Mouse (Mus musculus): ENCODE results near the gene Asic2.

GRCm38 (mm10) chr11:82000581-82000980 lies 32.3 kb upstream of the Asic2 start:
- TF ChIP-seq CTCF (IDR thresholded peaks at IDR 0.05; ENCODE audit: borderline replicate concordance, control insufficient read depth, extremely low read depth, insufficient read depth, low read length, poor library complexity) (no peak), POLR2A (IDR thresholded peaks at IDR 0.05; ENCODE audit: control insufficient read depth, extremely low read depth, insufficient read depth, low read length, poor library complexity) (no peak)
